Mouse (Mus musculus): ENCODE measurements around the gene Cyp4a32. TPM values are rescaled to one million over a fixed set of nuclear protein-coding genes. Genes with fewer than 3 reads are reported as not detected.
"Not testable (repeated sequence)": the region's sequence is repeated elsewhere in the genome, so short reads cannot be mapped to it uniquely, and the experiment has no call there.

Gene Cyp4a32
- polyA plus RNA-seq, 1 experiment: not detected

DNA sequence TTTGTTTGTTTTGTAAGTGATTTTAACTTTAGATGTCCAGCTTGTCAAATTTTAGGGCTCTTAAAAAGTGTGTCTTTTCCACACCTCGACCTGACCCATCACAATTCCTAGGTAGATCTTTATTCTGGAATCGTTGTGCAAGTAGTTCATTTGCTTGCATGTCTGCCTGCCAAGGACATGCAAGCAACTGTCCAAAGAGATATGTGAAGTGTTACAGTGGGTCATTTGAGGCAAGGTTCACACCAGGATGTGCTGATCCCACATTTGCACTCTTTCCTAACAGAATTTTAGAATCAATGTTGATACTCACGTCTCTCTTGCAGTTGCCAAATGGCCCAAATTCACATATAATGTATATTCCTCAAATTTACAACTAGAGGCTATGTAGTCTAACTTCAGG lies 25.5 kb upstream of the Cyp4a32 start:
- Histone ChIP-seq H3K4me1 (ENCODE audit: control insufficient read depth, insufficient read depth, insufficient read length, low read length) (no peaks in the 10 kb centered on the region), H3K36me3 (ENCODE audit: control insufficient read depth, insufficient read depth, low read length) (no peaks in the 10 kb centered on the region), H3K27me3 (ENCODE audit: control insufficient read depth, insufficient read depth, low read length) (no peaks in the 10 kb centered on the region), H3K4me3 (ENCODE audit: low read depth, low read length) (no peak overlapping the region), H3K27ac (ENCODE audit: insufficient read depth, low read depth, low read length) (no peak overlapping the region)
- WGBS: 80% methylated on average over 3 of the region's 3 CpGs
- TF ChIP-seq CTCF (IDR thresholded peaks at IDR 0.05; ENCODE audit: extremely low read depth, insufficient read length, insufficient replicate concordance, low read depth, low read length) (no peak), POLR2A (IDR thresholded peaks at IDR 0.05; ENCODE audit: low read depth, low read length) (no peak)

DNA sequence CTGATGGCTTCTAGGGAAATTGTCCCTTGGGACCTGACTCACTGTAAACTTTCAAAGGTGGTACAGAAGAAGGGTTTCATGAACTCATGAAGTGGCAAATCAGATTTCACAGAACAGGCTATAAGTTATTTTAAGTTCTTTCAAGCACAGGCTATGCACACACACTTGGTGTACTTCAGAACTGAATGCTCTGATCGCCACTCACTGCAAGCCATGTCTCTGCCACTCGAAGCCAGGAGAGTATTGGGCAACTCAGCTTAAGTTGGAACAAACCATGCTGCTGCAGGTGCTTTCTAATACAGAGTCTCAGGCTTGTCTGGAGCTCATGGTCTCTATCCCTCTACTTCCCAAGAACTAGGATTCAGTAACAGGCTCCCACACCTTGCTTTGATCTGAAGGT lies 25.0 kb upstream of the Cyp4a32 start:
- H3K27me3 ChIP-seq (ENCODE audit: control insufficient read depth, insufficient read depth, low read length): no peaks in the 10 kb centered on the region
- H3K4me3 ChIP-seq (ENCODE audit: low read depth, low read length): no peak overlapping the region
- no peaks in the 10 kb centered on the region for H3K36me3 ChIP-seq (ENCODE audit: control insufficient read depth, insufficient read depth, low read length)
- H3K27ac ChIP-seq (ENCODE audit: insufficient read depth, low read depth, low read length): no peak overlapping the region
- whole genome bisulfite sequencing: 77% methylated on average over 2 of the region's 2 CpGs
- TF ChIP-seq POLR2A (IDR thresholded peaks at IDR 0.05; ENCODE audit: low read depth, low read length) (no peak), CTCF (IDR thresholded peaks at IDR 0.05; ENCODE audit: extremely low read depth, insufficient read length, insufficient replicate concordance, low read depth, low read length) (no peak)
- H3K4me1 ChIP-seq (ENCODE audit: control insufficient read depth, insufficient read depth, insufficient read length, low read length): no peaks in the 10 kb centered on the region

DNA sequence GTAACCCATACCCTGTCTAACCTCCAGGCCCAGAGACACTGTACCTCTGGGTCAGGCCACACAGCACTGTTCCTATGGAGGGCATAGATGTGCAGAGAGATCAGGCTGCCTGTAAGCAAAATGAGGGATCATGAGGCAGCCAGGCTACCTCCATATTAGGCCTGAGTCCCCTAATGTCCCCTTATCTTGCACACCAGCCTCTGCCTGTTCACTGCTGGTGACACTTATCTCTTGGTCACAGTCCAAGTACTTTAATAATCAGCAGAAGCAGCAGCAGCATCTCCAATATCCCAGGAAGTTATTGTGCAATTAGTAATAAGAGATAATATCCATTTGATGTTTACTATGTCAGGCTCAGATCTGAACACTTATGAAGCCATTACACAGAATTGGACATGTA lies 17.7 kb upstream of the Cyp4a32 start:
- Histone ChIP-seq H3K36me3 (ENCODE audit: control insufficient read depth, insufficient read depth, low read length) (no peaks in the 10 kb centered on the region), H3K27ac (ENCODE audit: insufficient read depth, low read depth, low read length) (no peak overlapping the region), H3K4me1 (ENCODE audit: control insufficient read depth, insufficient read depth, insufficient read length, low read length) (0 out of 2 replicates have a peak, but pooled peaks cover 1% of the 10 kb centered on the region), H3K4me3 (ENCODE audit: low read depth, low read length) (no peak overlapping the region), H3K27me3 (ENCODE audit: control insufficient read depth, insufficient read depth, low read length) (no peaks in the 10 kb centered on the region)
- TF ChIP-seq POLR2A (IDR thresholded peaks at IDR 0.05; ENCODE audit: low read depth, low read length): no peak
- no peak for TF ChIP-seq CTCF (IDR thresholded peaks at IDR 0.05; ENCODE audit: extremely low read depth, insufficient read length, insufficient replicate concordance, low read depth, low read length)

DNA sequence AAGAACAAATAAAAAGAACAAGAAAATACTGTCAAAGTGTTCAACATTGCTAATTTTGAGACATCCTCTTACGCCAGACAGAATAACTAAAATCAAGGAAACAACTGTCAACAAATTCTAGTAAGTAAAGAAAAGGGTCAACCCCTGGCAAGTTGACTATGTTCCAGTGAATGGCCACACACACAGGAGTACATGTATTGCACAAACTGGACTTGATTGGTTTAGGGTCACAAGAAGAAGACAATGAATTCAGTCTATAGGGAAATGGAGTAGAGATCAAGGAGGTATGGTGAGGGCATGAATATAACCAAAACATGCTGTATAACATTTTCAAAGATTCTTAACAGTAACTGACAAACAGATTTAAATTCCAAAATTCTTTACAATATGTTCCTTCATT lies 4.4 kb upstream of the Cyp4a32 start:
- TF ChIP-seq CTCF (IDR thresholded peaks at IDR 0.05; ENCODE audit: extremely low read depth, insufficient read length, insufficient replicate concordance, low read depth, low read length) (no peak), POLR2A (IDR thresholded peaks at IDR 0.05; ENCODE audit: low read depth, low read length) (no peak)
- no peak overlapping the region for H3K4me3 ChIP-seq (ENCODE audit: low read depth, low read length)
- WGBS: 94% methylated on average over 1 of the region's 1 CpGs
- no peaks in the 10 kb centered on the region for H3K27me3 ChIP-seq (ENCODE audit: control insufficient read depth, insufficient read depth, low read length)
- no peaks in the 10 kb centered on the region for H3K36me3 ChIP-seq (ENCODE audit: control insufficient read depth, insufficient read depth, low read length)
- H3K27ac ChIP-seq (ENCODE audit: insufficient read depth, low read depth, low read length): no peak overlapping the region
- no peaks in the 10 kb centered on the region for H3K4me1 ChIP-seq (ENCODE audit: control insufficient read depth, insufficient read depth, insufficient read length, low read length)

DNA sequence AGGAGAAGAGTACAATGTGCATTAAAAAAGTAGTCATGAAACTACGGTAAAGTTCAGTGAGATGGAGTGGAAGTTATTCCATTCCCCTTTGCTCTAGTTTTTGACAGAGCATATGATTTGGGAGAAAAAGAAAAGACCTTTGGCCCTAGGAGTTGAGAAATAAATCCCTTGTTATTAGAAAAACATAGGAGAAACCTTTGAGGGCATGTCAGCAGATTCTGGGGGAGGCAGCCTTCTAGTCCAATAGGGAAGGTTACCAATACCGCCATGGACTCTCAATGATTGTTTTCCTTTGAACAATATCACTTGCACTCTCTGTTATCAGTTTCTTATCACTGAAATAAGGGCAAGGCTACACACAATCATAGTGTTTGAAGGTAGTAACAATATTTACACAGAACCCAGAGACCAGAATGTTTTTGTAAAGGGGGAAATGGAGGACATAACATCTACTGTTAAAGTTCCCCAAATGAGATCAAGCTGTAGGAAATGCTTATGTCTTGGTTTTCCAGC lies 3.9 kb upstream of the Cyp4a32 start:
- WGBS: 45% methylated on average over 2 of the region's 2 CpGs
- no peak overlapping the region for H3K4me3 ChIP-seq (ENCODE audit: low read depth, low read length)
- no peak for TF ChIP-seq POLR2A (IDR thresholded peaks at IDR 0.05; ENCODE audit: low read depth, low read length)
- no peak for TF ChIP-seq CTCF (IDR thresholded peaks at IDR 0.05; ENCODE audit: extremely low read depth, insufficient read length, insufficient replicate concordance, low read depth, low read length)
- H3K36me3 ChIP-seq (ENCODE audit: control insufficient read depth, insufficient read depth, low read length): no peaks in the 10 kb centered on the region
- H3K27me3 ChIP-seq (ENCODE audit: control insufficient read depth, insufficient read depth, low read length): no peaks in the 10 kb centered on the region
- H3K27ac ChIP-seq (ENCODE audit: insufficient read depth, low read depth, low read length): no peak overlapping the region
- H3K4me1 ChIP-seq (ENCODE audit: control insufficient read depth, insufficient read depth, insufficient read length, low read length): no peaks in the 10 kb centered on the region

DNA sequence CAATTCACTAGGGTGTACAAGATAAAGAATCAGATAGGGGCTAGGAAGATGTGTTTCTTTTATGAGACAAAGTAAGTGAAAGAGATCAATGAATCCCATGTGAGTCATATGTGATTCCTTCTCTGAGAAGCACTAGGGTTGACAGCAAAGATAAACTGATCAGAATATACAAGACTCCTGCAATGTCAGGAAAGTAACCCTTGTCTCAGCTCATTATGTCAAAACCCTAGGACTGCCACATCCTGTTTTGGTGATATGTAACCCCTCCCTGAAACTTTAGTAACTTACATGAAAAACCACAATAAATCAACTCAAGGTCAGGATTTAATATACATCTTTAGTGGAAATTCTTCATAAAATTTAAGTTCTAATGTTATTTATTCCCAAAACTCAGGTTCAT lies 13.2 kb downstream of the Cyp4a32 start:
- TF ChIP-seq CTCF (IDR thresholded peaks at IDR 0.05; ENCODE audit: extremely low read depth, insufficient read length, insufficient replicate concordance, low read depth, low read length) (no peak), POLR2A (IDR thresholded peaks at IDR 0.05; ENCODE audit: low read depth, low read length) (no peak)
- H3K27me3 ChIP-seq (ENCODE audit: control insufficient read depth, insufficient read depth, low read length): no peaks in the 10 kb centered on the region
- no peak overlapping the region for H3K4me3 ChIP-seq (ENCODE audit: low read depth, low read length)
- no peaks in the 10 kb centered on the region for H3K36me3 ChIP-seq (ENCODE audit: control insufficient read depth, insufficient read depth, low read length)
- no peaks in the 10 kb centered on the region for H3K4me1 ChIP-seq (ENCODE audit: control insufficient read depth, insufficient read depth, insufficient read length, low read length)
- no peak overlapping the region for H3K27ac ChIP-seq (ENCODE audit: insufficient read depth, low read depth, low read length)

DNA sequence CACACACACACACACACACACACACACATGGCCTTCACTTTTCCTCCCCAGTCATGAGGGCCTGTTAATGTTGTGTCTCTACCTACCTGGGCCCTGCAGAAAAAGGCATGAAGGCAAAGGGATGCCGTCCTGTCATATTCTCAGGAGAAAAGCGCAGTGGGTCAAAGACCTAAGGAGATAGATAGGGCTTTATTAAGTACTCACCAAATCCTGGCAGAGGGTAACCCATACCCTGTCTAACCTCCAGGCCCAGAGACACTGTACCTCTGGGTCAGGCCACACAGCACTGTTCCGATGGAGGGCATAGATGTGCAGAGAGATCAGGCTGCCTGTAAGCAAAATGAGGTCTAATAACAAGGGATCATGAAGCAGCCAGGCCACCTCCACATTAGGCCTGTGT lies 24.8 kb downstream of the Cyp4a32 start:
- not testable (repeated sequence) for H3K36me3 ChIP-seq (ENCODE audit: control insufficient read depth, insufficient read depth, low read length); H3K27me3 ChIP-seq (ENCODE audit: control insufficient read depth, insufficient read depth, low read length); H3K4me1 ChIP-seq (ENCODE audit: control insufficient read depth, insufficient read depth, insufficient read length, low read length); H3K27ac ChIP-seq (ENCODE audit: insufficient read depth, low read depth, low read length); H3K4me3 ChIP-seq (ENCODE audit: low read depth, low read length)
- WGBS: 90% methylated on average over 3 of the region's 3 CpGs
